Mouse (Mus musculus) heart, embryonic 15.5 days (tissue): ENCODE data around the gene Olfr1412. TPM values are rescaled to one million over a fixed set of nuclear protein-coding genes. Genes with fewer than 3 reads are reported as not detected.

Experiments used
- ATAC-seq: fragments of 200-750 bp; cut with Nextera tagmentation; replicated peaks from 2 replicates; pipeline ENCODE4 v1.8.0; 2017; ENCODE audit warnings: low read depth, moderate TSS enrichment; ENCODE audit not compliant: insufficient number of reproducible peaks, insufficient read depth, low FRiP score
- H3K27ac ChIP-seq: fragments of 300-500 bp; sonication (generic); 2 replicates; pipeline ENCODE4 v1.5.1; 2015; ENCODE audit warnings: mild to moderate bottlenecking, inconsistent platforms
- H3K27me3 ChIP-seq: fragments of 300-500 bp; sonication (generic); 2 replicates; pipeline ENCODE4 v1.6.1; 2015; ENCODE audit warnings: inconsistent platforms
- H3K36me3 ChIP-seq: fragments of 300-500 bp; sonication (generic); 2 replicates; pipeline ENCODE4 v1.6.1; 2015; ENCODE audit warnings: mild to moderate bottlenecking, inconsistent platforms
- H3K4me1 ChIP-seq: fragments of 300-500 bp; sonication (generic); replicated peaks from 2 replicates; pipeline ENCODE4 v1.6.1; 2015; ENCODE audit warnings: inconsistent platforms
- H3K4me2 ChIP-seq: fragments of 300-500 bp; sonication (generic); 2 replicates; pipeline ENCODE4 v1.6.1; 2015; ENCODE audit warnings: inconsistent platforms, mild to moderate bottlenecking, moderate library complexity
- H3K4me3 ChIP-seq: fragments of 300-500 bp; sonication (generic); 2 replicates; pipeline ENCODE4 v1.5.1; 2015; ENCODE audit warnings: mild to moderate bottlenecking, inconsistent platforms
- H3K9ac ChIP-seq: fragments of 300-500 bp; sonication (generic); 2 replicates; pipeline ENCODE4 v1.6.1; 2015; ENCODE audit warnings: mild to moderate bottlenecking, inconsistent platforms
- H3K9me3 ChIP-seq: fragments of 300-500 bp; sonication (generic); replicated peaks from 2 replicates; pipeline ENCODE4 v1.6.1; 2016; ENCODE audit warnings: inconsistent platforms
- WGBS: fragments of 180-500 bp; shearing (Covaris S2); methylation state at CpG from one replicate; pipeline ENCODE4 v1.1.7; 2015; ENCODE audit warnings: mixed read lengths; 5-methylcytosine and 5-hydroxymethylcytosine counted together
- polyA plus RNA-seq: library from polyadenylated mRNA; unstranded; fragments of >200 nt; fragmentation: Nextera tagmentation; extraction: Ambion mirVana; gene quantifications from 2 replicates; pipeline ENCODE4 v1.2.1, GENCODE M21; 2015

Gene Olfr1412
- polyA plus RNA-seq, 1 experiment from 2014 or later, result not detected

- Histone ChIP-seq H3K9ac (no peak overlapping the region), H3K27ac (no peak overlapping the region), H3K27me3 (peaks cover 3% of the 10 kb centered on the region; the same call in 1 of the 2 replicates), H3K4me2 (no peak overlapping the region), H3K4me1 (no peaks in the 10 kb centered on the region), H3K4me3 (no peak overlapping the region), H3K36me3 (no peaks in the 10 kb centered on the region), H3K9me3 (no peaks in the 10 kb centered on the region)
- ATAC-seq, result no peak
- 65% methylated on average over 1 of the region's 1 CpGs for WGBS
Observed at GRCm38 (mm10) chr1:92616046-92616445, 30.5 kb downstream of the Olfr1412 start.

DNA sequence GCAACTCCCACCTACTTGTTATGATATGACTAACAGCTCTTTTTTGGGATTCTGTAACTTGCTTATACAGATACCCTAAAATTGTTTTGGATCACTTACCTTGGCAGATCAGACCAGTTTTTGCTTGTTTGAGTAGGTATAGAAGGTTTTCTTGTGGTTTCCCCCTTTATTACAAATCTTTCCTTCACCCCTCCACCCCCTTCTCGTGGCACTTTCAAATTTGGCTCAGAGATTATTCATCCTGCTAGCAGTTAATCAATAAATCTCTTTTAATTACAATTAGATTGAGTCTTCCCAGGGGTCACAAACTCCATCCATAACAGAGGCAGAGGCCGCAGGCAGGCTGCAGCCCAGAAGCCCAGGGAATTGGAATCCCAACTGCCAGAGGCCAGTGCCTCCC lies 31.9 kb downstream of the Olfr1412 start, which contains the start of gene Olfr12:
TSS of gene Olfr12 (plus strand) at position 301 of the 400 bp plus-strand sequence.
- ATAC-seq, result no peak
- Histone ChIP-seq H3K4me1 (no peaks in the 10 kb centered on the region), H3K9ac (no peak within 1 kb of the TSS), H3K9me3 (no peaks in the 10 kb centered on the region), H3K27ac (no peak within 1 kb of the TSS), H3K36me3 (no peaks in the 10 kb centered on the region), H3K4me2 (no peak within 1 kb of the TSS), H3K27me3 (peaks cover 3% of the 10 kb centered on the region; the same call in 1 of the 2 replicates), H3K4me3 (no peak within 1 kb of the TSS)
- WGBS, result 66% methylated on average over 2 of the region's 2 CpGs

DNA sequence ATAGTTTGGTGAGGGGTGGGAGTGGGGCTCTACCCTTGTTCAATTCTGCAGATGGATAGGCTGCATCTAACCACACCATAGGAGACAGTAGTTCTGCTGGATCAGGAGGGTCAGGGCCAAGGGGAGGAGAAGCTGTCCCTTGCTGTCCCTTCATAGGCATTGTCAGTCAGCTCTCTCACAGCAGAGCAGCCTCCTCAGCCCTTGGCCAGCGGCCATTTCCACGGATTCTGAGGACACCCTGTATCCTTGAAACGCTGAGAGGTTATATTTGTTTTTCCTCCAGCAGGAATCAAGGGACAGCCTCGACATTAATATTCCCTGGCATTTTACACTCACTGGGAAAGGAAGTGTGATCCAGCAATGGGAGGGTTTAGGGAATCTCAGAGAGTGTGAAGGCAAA lies 32.8 kb downstream of the Olfr1412 start:
- H3K27me3 ChIP-seq, result peaks cover 3% of the 10 kb centered on the region; the same call in 1 of the 2 replicates
- no peak overlapping the region for H3K9ac ChIP-seq
- H3K4me3 ChIP-seq, result no peak overlapping the region
- no peak overlapping the region for H3K27ac ChIP-seq
- no peak overlapping the region for H3K4me2 ChIP-seq
- no peak for ATAC-seq
- WGBS, result 33% methylated on average over 4 of the region's 4 CpGs
- no peaks in the 10 kb centered on the region for H3K4me1 ChIP-seq
- no peaks in the 10 kb centered on the region for H3K36me3 ChIP-seq
- H3K9me3 ChIP-seq, result no peaks in the 10 kb centered on the region

DNA sequence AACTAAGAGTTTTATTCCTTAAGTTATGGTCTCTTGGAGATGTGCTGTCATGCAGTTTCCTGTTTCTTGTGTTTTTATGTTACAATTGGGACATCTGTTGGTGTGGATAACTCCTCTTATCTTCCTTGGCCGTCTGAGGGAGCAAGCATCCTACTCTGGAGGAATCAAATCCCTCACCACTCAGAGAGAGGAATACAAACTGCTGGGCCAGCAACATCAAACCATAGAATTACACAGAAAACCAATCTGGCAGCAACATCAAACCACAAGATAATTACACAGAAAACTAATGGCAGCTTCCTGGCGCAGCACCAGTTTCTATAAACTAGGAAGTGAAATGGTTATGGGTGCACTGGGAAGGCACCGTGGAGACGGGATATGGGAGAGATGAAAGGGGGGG lies 42.6 kb downstream of the Olfr1412 start:
- WGBS, result 50% methylated on average over 4 of the region's 4 CpGs
- Histone ChIP-seq H3K4me2 (no peak overlapping the region), H3K36me3 (no peaks in the 10 kb centered on the region), H3K4me3 (no peak overlapping the region), H3K9ac (no peak overlapping the region), H3K9me3 (no peaks in the 10 kb centered on the region), H3K4me1 (no peaks in the 10 kb centered on the region), H3K27ac (no peak overlapping the region), H3K27me3 (peaks cover 8% of the 10 kb centered on the region; the same call in 1 of the 2 replicates)
- ATAC-seq, result no peak

DNA sequence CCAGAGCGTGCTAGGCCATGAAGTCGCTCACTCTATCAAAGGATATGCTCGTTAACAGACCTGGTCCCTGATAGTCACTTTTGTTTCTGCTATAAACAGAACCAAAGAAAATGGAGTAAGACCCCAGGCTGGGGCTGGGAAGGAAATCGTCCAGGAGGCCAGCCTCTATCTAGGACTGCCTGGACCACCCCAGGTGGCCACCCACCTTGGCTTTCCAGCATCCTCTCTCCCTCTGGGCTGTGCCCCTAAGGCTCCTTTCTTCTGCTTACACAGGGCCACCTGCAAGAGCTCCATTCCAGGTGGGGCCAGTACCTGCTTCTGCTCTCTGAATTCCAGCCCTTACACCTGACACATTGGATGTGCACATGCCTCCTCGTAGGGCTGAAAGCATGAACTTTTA lies 46.6 kb downstream of the Olfr1412 start:
- Histone ChIP-seq H3K9me3 (no peaks in the 10 kb centered on the region), H3K27ac (no peak overlapping the region), H3K4me2 (no peak overlapping the region), H3K4me1 (no peaks in the 10 kb centered on the region), H3K27me3 (peaks cover 4% of the 10 kb centered on the region; the same call in 1 of the 2 replicates), H3K9ac (no peak overlapping the region), H3K4me3 (no peak overlapping the region), H3K36me3 (peaks cover 11% of the 10 kb centered on the region)
- ATAC-seq, result no peak
- 76% methylated on average over 5 of the region's 5 CpGs for WGBS

- H3K36me3 ChIP-seq, result peaks cover 18% of the 10 kb centered on the region
- no peak overlapping the region for H3K9ac ChIP-seq
- H3K9me3 ChIP-seq, result no peaks in the 10 kb centered on the region
- H3K27ac ChIP-seq, result no peak overlapping the region
- ATAC-seq, result no peak
- WGBS, result 59% methylated on average over 6 of the region's 6 CpGs
- no peak overlapping the region for H3K4me3 ChIP-seq
- H3K4me1 ChIP-seq, result no peaks in the 10 kb centered on the region
- no peak overlapping the region for H3K4me2 ChIP-seq
- peaks cover 4% of the 10 kb centered on the region; the same call in 1 of the 2 replicates for H3K27me3 ChIP-seq
Observed at GRCm38 (mm10) chr1:92632948-92633347, 47.4 kb downstream of the Olfr1412 start.

DNA sequence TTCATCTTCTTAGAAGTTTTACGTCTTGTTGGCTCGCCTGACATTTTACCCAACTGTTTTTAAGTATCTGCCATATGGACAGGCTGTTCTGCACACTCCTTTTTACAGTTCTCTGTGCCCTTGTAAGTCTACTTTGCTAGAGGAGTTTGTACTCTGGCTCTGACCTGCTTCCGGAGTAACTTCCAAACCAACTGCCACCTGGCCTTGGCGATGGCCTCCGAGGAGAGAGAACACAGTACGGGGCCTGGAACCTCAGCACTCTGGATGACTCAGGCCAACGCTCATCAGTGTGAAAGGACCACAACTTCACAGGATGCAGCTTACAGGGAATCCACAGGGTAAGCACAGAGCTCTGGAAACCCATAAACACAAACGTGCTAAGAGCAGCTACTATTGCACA lies 48.1 kb downstream of the Olfr1412 start:
- no peak overlapping the region for H3K4me3 ChIP-seq
- 85% methylated on average over 8 of the region's 8 CpGs for WGBS
- no peaks in the 10 kb centered on the region for H3K9me3 ChIP-seq
- no peak overlapping the region for H3K9ac ChIP-seq
- ATAC-seq, result no peak
- no peaks in the 10 kb centered on the region for H3K4me1 ChIP-seq
- H3K27me3 ChIP-seq, result peaks cover 4% of the 10 kb centered on the region; the same call in 1 of the 2 replicates
- no peak overlapping the region for H3K4me2 ChIP-seq
- H3K36me3 ChIP-seq, result peaks cover 25% of the 10 kb centered on the region
- H3K27ac ChIP-seq, result no peak overlapping the region

- no peak overlapping the region for H3K4me2 ChIP-seq
- peaks cover 4% of the 10 kb centered on the region; the same call in 1 of the 2 replicates for H3K27me3 ChIP-seq
- no peak overlapping the region for H3K4me3 ChIP-seq
- WGBS, result 59% methylated on average over 1 of the region's 1 CpGs
- no peaks in the 10 kb centered on the region for H3K9me3 ChIP-seq
- no peaks in the 10 kb centered on the region for H3K4me1 ChIP-seq
- no peak overlapping the region for H3K9ac ChIP-seq
- no peak for ATAC-seq
- H3K27ac ChIP-seq, result no peak overlapping the region
- H3K36me3 ChIP-seq, result peaks cover 33% of the 10 kb centered on the region
Observed at GRCm38 (mm10) chr1:92634569-92634968, 49.0 kb downstream of the Olfr1412 start.

DNA sequence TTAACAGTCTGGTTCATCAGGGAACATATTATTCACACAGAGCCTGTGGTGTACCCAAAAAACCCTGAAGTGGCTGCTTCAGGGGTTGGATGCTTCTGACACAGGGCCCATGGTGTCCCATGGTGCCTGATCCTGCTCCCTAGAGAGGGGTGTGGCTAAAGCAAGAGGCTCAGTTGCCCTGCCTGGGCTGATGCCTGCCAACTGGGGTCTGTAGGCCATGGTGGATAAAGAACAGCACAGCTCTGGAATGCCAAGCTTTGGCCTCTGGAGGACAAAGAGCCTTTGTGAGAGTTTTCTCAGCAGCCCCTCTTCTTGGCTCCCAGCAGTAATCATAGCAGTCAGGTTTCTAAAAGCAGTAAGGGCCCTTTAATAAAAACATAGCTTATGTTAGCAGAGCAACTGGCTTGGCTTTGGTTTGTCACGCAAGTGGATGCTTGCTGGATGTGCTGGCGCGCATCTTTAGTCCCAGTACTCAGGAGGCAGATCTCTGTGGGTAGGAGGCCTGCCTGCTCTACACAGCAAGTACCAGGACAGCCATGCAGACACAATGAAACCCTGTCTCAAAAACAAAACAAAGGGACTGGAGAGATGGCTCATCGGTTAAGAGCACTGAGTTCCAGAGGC lies 49.5 kb downstream of the Olfr1412 start:
- 56% methylated on average over 4 of the region's 4 CpGs for WGBS
- Histone ChIP-seq H3K27me3 (peaks cover 4% of the 10 kb centered on the region; the same call in 1 of the 2 replicates), H3K4me1 (peaks cover 4% of the 10 kb centered on the region), H3K27ac (no peak overlapping the region), H3K4me2 (no peak overlapping the region), H3K9me3 (no peaks in the 10 kb centered on the region), H3K4me3 (no peak overlapping the region), H3K36me3 (peaks cover 33% of the 10 kb centered on the region), H3K9ac (no peak overlapping the region)
- no peak for ATAC-seq

DNA sequence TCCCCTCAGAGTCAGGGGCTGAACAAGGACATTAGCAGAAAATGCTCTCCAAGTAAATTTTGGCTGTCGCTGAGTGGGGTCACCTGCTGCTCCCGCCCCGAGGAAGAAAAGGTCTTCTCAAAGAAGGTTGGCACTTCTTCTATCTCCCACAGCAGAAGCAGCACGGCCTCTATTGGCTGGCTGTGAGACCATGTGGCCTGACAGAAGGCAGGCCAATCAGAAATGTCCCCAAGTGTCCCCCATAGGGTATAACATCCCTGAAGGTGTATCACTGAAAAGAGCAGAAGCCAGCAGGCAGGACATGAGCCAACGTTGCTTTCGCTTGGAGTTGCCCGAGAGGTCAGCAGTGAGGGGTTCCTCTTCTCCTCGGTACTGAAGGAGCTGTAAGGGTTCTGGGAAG lies 50.4 kb downstream of the Olfr1412 start:
- Histone ChIP-seq H3K4me3 (no peak overlapping the region), H3K27me3 (no peaks in the 10 kb centered on the region), H3K9ac (no peak overlapping the region), H3K36me3 (peaks cover 33% of the 10 kb centered on the region), H3K4me2 (no peak overlapping the region), H3K9me3 (no peaks in the 10 kb centered on the region), H3K27ac (no peak overlapping the region), H3K4me1 (peaks cover 13% of the 10 kb centered on the region)
- 82% methylated on average over 8 of the region's 8 CpGs for WGBS
- ATAC-seq, result no peak

DNA sequence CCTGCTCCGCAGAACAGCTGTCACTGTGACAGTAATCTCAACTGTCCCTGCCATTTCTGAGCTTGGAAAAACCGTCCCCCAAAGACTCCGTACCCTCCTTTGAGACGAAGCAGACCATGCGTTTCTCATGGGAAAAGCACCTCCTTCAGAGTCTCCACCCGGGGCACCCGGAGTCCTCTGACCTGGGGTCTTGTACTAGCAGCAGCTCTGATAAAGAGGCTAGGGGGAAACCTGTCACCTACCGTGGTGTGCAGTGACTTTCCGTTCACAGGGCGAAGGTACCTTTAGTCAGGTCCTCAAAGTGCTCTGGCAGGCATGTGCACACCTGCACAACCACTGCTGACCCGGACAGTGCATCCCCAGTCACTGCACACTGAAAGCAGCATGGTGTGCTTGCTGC lies 51.1 kb downstream of the Olfr1412 start:
- no peaks in the 10 kb centered on the region for H3K9me3 ChIP-seq
- peaks cover 15% of the 10 kb centered on the region for H3K4me1 ChIP-seq
- H3K9ac ChIP-seq, result no peak overlapping the region
- no peak overlapping the region for H3K4me3 ChIP-seq
- no peaks in the 10 kb centered on the region for H3K27me3 ChIP-seq
- no peak overlapping the region for H3K4me2 ChIP-seq
- ATAC-seq, result no peak
- peaks cover 33% of the 10 kb centered on the region for H3K36me3 ChIP-seq
- 91% methylated on average over 11 of the region's 11 CpGs for WGBS
- no peak overlapping the region for H3K27ac ChIP-seq

GRCm38 (mm10) chr1:92637501-92638172 lies 52.1 kb downstream of the Olfr1412 start:
- Histone ChIP-seq H3K4me2 (no peak overlapping the region), H3K4me1 (peaks cover 22% of the 10 kb centered on the region), H3K27ac (no peak overlapping the region), H3K36me3 (peaks cover 33% of the 10 kb centered on the region), H3K27me3 (no peaks in the 10 kb centered on the region), H3K9ac (no peak overlapping the region), H3K9me3 (no peaks in the 10 kb centered on the region), H3K4me3 (no peak overlapping the region)
- ATAC-seq, result no peak
- WGBS, result 88% methylated on average over 15 of the region's 15 CpGs
